Mouse (Mus musculus) heart, adult 18-20 months (tissue): ENCODE measurements at regions not wholly inside any gene's neighbourhood (a gene's known extent, or its start where the extent isn't known, plus 50 kb on each side); places are given as distances from the start of the nearest gene placed in this dataset.
A peak's percentile ranks its signal among the peaks of the same experiment; 100 is the strongest.

Experiments
- DNase-seq, 2 experiments: peaks; one replicate each; pipeline ENCODE4 v3.0.0; 2021 to 2022; ENCODE audit warnings: mixed read lengths in 1 of 2

DNA sequence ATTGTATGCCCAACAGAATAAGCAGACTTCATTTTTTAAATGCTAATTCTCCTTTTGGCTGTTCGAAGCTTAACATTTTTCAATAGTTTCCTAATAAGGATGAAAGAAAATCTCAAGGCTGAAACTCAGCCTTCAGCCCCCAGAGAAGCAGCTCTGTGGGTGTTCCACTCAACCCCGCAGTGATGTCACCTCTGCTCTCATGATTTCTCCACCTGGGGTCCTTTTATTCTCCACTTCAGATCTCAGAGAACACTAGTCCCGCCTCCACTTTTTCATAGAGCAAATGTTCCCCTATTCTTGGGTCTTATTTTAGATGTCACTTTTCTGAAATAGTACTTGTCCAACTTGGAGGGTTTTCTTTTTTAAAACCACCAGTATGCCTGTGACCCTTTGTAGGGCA is 567.3 kb downstream of the Cntn3 start:
- DNase-seq = no peak

DNA sequence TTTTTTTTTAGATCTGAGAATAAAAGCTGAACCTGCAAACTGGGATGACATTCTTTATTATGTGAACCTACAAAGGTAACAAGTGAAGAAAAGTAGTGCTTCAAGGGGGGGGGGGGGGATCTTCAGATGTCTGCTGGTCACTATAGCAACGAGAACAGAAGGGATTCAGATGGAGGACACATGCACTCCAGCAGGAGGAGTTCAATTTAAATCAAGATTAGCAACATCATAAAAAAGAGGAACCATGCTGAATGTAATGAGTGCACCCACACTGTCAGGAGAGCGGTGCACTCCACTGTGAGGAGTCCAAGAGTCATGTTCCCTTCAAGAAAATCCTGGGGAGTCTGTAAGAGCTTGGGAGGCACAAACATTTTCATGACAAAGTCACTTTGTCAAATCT is 574.7 kb downstream of the Cntn3 start:
- no peak for DNase-seq

DNA sequence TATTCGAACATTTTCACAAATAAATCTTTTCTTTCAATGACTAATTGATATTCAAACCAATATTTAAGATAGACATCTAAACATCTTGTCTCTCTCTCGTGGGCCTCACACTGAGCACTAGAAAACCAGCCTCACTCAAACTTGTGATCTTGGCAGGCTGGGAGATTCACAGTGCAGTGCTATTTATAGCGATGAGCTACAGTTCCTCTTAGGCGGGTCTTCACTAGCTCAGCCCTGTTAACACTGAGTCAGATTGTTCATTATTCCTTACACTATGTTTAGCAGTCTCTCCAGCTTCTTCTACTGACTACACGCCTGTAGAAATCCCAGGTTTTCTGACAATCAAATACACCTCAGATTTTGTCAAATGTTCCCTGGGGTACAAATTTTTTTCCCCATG is 575.3 kb downstream of the Cntn3 start:
- DNase-seq = peak; percentile 20 to 23

DNA sequence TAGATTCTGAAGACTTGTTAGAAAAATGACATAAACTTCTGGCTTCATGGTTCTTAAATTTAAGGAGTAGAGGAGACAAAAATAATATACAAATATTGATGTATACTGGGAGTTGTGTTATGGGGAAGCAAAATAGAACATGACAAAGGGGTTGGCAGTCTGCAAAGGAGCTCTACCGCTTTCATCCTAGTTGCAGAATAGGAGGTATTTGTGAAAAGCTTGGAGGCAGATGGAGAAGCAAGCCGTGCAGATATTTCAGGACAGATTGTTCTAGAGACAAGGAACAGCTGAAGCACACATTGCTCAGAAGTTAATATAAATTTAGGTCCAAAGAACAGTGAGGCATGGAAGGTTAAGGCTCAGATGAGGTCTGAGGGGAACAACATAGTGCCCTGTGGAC is 580.1 kb downstream of the Cntn3 start:
- DNase-seq = no peak

DNA sequence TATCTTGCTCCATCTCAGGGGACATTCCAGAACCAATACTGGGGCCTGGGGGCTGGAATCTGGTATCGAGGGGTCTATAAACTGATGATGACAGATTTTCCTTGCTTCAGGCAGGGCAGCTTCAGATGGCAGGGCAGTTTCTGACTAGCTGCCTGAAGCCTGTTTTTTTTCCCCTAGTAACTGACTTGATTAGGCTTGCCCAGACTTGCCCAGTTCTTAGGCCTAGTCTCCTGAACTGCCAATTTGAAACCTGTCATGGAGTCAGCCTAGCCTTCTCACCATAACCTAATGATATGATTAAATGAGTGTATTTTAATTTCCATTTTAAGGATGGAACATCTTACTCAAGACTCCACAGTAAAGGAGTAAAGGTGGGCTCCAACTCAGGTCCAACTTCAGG is 591.2 kb downstream of the Cntn3 start:
- no peak for DNase-seq

DNA sequence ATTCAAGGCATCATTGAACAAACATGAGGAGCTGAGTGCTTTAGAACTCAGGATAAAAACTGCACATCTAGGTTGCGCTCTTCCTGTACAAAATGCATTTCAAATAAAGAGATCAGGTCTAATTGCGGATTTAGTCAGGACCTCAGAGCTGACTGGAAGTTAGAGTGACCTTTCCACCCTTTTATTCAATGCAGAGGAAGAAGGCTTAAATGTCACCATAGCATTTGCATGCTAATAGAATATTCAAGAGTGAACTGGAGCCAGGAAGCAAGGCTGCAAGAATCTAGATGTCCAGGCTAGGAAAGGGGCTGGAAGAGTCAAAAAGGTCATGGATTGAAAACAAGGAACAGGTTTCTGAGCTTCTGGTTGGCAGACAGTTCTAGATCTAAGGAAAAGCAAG is 593.7 kb downstream of the Cntn3 start:
- DNase-seq = no peak

DNA sequence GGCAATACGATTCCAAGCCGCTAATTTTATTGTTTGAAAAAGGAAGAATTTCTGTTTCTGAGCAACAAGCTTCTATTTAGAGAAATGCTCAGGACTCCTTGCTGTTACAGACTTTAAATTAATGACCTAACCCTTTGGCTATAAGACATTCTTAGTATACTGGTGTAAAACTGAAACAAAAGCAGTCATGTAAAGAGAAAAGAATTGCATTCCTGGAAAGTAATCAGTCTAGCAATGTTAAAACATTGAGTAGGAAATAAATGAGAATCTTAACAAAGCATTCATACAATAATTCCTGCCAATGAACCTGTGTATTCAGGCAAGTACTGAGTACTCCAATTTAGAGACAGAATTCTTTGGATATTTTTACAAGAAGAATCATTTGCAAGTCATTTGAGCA is 587.2 kb upstream of the Pdzrn3 start:
- DNase-seq = no peak

DNA sequence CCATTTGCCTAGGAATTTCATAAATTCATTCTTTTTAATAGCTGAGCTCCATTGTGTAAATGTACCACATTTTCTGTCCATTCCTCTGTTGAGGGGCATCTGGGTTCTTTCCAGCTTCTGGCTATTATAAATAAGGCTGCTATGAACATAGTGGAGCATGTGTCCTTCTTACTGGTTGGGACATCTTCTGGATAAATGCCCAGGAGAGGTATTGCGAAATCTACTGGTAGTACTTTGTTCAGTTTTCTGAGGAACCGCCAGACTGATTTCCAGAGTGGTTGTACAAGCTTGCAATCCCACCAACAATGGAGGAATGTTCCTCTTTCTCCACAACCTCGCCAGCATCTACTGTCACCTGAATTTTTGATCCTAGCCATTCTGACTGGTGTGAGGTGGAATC is 583.8 kb upstream of the Pdzrn3 start:
- peak; percentile 41 to 44 for DNase-seq

DNA sequence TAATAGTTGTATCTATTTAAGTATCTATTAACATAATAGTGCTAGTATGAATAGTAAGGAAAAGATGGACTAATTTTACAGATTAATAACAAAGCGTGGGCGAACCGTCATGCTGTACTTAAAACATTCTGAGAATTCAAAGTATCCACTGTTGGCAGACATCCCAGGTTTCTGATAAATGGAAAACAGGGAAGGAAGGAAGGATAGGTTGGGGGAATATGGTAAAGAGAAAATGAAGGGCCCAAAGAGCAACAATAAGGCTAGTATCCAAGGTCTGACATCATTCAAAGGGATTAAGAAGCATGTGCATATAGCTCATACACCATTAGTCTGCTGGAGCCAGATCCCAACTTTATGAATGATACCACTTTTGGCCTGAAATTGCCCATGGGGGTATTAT is 572.0 kb upstream of the Pdzrn3 start:
- DNase-seq = peak in 1 of 2 experiments; percentile 3

DNA sequence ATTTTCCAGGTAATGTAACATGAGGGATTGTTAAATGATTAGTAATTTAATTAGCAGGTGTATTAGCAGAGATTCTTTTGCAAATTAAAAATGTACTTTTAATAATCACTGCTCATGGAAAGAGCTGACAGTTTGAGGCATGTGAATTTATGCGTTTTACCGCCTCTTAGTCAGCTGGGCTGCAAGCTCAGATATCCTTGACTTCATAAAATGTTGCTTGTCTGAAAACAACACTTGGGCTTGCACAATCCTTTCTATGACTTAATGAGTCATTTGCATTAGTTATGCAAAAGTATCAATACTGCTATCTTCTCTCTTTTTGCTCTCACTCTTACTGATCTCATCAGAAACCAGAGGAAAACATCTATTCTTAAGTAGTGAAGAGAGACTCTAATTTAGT is 571.3 kb upstream of the Pdzrn3 start:
- no peak for DNase-seq

DNA sequence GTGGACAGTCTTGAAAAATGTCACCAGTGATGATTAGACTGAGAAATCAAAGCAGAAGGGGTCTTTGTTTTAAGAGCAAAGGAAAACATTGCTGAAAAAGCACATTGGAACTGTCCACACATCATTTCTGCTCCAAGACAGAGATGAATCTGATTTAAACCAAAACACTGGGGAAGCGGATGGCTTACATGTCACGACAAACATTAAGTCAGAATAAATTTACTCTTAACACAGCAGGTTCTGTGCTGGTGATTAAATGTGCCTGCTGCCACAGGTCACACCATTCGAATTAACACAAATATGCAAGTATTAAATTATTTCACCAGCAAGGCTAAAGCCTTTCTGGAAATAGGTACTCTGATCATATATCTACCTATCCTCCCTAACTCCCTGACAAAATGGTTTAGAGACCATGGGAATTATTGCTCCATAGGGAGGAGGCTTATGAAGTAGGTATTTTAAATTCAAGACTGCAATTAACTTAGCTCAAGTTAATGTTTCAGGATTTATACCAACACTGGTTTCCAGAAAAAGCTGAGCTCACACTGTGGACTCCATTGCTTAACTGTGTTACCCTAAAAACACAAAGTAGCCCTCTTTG is 562.7 kb upstream of the Pdzrn3 start:
- no peak for DNase-seq

DNA sequence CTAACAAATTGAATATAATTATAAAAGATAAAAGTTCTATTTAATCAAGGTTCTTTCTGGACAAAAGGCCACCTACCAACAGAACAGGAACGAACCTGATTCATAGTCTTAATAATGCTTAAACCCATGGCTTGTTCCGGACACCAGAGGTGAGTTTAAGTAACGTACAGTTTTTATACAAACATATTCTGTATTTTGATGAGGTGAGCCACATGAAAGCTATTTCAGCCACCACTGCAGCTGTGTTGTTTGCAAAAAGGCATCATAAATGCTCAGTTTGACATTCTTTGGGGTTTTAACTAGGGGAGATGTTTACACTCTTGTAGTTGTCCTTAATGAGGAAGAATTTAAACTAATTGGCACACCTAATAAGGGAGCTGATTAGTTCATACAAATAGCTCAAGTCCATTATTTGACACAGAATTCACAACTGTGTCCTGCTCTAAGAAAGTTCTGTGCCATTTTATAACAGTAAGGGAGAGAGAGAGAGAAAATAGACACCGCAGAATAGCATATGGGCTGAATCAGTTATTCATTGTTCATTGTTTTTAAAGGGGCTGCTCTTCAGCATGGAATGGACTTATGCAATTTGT is 560.8 kb upstream of the Pdzrn3 start:
- DNase-seq = no peak

DNA sequence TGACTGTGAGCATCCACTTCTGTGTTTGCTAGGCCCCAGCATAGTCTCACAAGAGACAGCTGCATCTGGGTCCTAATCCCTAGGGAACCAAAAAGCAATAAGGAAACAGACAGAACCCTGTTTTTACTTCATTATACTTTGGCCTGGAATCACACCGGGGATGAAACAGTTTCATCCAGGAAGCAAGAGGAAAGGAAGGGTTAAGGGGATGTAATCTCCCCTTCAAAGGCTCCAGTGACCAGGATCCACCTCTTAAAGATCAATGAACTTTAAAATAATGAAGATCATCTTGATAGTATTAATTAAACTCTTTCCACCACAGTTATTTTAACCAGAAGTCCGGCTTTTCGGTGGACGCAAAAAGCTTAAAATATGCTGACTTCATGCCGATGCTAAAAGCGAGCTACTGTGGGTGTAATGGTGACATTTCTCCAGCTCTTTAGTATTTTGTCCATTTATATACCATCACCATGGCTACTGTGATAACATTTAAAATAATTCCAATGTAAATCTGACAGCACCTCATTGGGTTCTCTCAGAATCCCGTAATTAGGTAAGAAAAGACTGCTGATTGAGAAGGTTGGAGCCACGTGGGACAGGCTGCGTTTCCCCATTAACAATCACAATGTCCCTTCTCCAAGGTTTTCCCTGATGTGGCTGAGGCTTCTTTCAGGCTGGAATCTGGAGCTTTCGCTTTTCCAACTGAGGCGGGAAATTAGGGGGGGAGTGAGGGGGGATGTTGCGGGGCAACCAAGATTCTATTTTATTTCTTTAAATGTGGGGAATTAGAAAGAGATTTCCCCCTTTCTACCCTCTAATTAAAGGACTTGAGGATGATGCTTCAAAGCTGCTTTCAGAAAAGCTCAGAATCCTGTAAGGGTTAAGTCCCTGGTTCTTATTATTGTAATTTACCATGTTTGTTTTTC is 560.0 kb upstream of the Pdzrn3 start:
- no peak for DNase-seq

DNA sequence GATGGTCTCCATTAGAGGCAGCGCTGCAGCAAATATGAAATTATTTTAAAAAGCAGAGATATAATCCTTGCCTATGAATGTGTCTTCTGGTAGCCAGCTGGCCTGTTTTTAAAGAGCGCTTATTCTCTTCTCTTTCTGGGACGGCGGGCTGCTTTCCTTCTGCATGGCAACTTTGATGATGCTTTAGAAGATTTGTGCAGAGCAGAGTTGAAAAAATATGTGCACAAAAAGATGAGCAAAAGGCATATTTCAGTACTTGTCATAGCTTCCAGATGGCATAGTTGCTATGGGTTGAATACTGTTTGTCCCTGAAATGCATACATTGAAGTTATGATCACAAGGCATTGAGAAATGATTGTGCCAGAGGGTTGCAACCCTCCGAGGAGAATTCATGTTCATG is 554.1 kb upstream of the Pdzrn3 start:
- no peak for DNase-seq

DNA sequence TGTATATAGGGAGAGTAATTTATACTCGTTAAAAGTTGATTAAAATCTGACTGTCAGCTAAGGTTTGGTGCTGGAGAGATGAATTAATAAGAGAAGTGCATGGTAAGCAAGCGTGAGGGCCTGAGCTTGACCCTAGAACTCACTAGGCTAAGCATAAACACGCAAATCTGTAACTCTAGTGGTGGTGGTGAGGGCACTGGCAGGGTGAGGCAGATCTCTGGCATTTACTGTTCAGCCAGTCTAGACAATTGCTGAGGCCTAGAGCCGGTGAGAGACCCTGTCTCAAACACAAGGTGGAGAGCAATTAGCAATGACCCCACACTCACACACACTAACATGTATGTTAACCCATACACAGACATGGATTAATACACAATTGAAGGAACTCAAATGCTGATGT is 544.0 kb upstream of the Pdzrn3 start:
- no peak for DNase-seq

DNA sequence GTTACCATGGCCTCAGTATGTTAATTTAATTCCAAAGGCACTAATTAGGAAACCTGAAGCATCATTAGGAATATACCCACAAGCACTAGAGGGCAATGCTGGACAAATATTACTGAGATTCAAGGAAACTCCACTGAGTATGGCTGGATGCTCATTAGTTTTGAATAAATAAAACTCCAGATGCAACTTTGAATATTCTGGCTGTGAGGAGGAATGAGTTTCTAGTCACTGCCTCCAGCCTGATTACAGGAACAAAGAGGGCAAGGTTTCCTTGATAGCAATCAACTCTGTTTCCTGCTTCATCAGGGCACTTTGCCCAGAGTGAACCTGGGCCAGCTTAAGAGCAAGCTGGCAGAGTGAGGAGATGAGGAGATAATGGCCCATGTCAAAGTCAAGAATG is 543.5 kb upstream of the Pdzrn3 start:
- no peak for DNase-seq

DNA sequence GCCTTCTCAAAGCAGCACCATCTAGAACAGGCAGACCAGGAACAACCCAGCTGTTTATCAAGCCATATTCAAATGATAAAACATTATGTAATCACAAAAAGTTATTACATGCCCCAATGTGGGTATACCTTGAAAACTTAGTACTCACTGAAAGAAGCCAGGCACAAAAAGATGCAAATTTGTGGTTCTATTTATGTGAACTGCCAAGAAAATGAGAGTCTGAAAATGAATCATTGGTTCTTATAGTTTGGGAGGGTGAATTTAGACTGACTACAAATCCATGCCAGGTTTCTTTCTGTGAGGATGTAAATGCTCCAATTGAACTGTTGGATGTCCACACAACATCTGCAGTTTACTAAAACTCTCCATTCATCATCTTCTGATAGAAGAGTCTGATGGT is 541.2 kb upstream of the Pdzrn3 start:
- no peak for DNase-seq

DNA sequence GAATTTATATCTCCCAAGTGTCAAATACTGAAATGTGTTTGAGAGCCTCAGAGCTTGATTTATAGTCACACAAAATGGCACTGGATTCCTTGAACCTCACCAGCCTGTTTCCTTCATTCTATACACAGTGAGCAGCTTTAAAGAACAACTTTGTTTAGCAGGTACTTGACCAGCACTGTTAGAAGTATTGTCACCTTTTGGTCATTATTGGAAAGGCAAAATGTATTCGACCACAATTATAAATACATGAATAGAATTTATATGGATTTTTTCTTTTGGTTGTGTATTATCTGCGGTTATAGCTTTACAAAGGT is 527.3 kb upstream of the Pdzrn3 start:
- no peak for DNase-seq

DNA sequence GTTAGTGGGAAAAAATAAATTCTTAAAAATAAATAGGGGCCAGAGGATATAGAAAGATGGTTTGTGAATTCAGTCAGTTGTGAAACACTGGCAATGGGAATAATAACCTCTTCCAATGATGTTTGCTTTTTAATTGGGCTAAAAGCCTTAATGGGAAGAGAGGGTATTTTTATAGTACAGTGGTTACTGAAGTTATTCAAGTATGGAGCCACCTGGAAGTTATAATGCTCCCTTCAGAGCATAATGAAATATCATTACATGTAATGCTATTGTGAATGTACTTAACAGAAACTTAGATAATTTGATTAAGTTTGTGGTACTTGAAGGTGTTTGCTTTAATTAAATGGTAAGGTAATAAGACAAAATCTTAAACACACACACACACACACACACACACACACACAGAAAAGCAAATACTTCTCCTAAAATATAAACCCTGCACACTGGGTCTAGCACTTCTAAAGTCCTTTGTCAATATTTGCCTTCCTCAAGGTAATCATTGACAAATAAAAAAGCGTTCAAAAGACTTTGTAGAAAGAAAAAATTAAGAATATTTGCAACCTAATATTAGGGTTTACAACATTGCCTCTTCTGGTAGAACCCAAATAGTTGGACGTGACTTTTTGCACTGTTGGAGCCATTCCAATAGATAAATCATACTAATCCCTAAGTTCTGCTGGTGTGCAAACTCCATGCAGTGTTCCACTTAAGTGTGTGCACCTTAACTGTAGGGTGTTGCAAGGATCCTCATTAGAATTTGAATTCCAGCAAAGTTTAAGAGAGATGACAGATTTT is 526.7 kb upstream of the Pdzrn3 start:
- no peak for DNase-seq

DNA sequence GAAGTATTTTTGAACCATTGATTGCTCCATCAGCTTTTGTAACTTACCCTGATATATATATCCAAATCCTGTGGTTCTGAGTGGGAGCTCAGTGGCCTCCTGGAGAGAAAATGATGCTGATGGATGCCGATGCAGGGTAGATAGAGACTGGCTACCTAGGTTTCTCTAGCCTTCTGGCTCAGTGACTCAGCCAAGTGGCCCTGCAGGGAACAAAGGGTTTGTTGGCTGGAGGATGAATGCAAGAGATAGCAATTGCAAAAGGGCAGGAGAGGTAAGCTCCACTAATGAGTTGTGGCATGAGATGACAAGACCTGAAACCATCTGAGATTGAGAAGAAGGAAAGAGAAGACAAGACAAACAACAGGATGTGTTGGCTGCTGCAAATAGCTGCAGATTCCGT is 524.6 kb upstream of the Pdzrn3 start:
- DNase-seq = no peak

DNA sequence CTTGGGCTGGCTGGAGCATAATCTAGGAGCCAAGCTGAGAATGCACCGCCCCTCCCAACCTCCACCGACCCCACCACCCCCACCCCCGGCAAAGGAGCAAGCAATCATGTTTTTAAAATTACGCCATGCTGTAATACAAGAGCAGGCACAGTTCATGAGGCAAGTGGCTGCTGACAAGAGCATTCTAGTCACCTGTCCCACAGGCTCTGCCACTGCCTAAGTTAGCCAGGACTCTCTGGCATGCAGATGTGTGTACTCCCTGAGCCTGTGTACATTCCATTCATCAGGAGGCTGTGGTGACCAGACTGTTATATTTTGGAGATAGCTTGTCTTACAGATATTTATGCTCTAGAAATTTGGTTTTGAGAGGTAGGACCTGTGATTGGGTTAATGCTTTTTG is 520.8 kb upstream of the Pdzrn3 start:
- DNase-seq = peak in 1 of 2 experiments; percentile 2

DNA sequence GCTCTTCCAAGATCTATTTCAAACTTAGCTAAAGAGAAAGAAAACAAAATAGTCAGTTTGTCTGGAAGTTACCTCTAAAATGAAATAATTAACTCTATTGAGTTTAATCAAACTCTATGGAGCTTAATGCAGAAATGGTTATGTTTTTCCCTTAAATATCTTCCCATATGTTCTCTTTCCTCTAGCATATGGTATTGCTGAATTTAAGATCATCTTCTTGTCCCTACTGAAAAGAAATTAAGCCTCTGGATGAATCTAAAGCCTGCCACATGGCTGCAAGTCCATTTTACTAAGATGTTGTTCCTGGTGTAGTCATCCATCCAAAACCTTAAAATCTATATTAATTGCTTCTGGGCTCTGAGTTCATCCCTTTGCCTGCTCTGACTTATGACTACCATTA is 513.0 kb upstream of the Pdzrn3 start:
- no peak for DNase-seq

DNA sequence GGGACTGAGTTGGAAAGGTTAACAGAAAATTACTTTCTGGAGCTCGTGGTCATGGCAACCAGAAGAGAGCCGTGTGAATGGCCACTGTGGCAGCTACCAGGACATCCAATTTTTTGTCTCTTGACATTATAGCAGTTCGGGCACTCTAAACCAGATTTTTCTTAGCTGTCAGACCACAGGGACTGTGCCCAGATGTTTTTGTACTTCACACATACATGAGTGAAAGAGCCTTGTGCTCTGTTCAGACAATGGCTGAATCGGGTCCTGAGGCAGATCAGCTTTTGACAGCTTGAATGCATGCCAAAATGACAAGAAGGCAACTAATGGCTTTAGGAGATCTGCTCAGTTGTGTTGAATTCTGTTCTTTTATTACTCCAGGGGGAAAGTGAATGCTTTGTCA is 505.2 kb upstream of the Pdzrn3 start:
- DNase-seq = no peak
